Mouse (Mus musculus) forebrain, embryonic 12.5 days (tissue): ENCODE measurements at regions not wholly inside any gene's neighbourhood (a gene's known extent, or its start where the extent isn't known, plus 50 kb on each side); places are given as distances from the start of the nearest gene placed in this dataset.
A peak's percentile ranks its signal among the peaks of the same experiment; 100 is the strongest.

Experiments used
- ATAC-seq: fragments of 200-750 bp; cut with Nextera tagmentation; 2 replicates; pipeline ENCODE4 v1.8.0; 2017; ENCODE audit warnings: moderate TSS enrichment; ENCODE audit not compliant: low FRiP score
- H3K27ac ChIP-seq: fragments of 300-500 bp; sonication (generic); 2 replicates; pipeline ENCODE4 v1.5.1; 2016; ENCODE audit warnings: mild to moderate bottlenecking
- H3K27me3 ChIP-seq: fragments of 300-500 bp; sonication (generic); 2 replicates; pipeline ENCODE4 v1.6.1; 2016; ENCODE audit warnings: mild to moderate bottlenecking
- H3K36me3 ChIP-seq: fragments of 300-500 bp; sonication (generic); replicated peaks from 2 replicates; pipeline ENCODE4 v1.6.1; 2016; ENCODE audit warnings: mild to moderate bottlenecking
- H3K4me1 ChIP-seq: fragments of 300-500 bp; sonication (generic); 2 replicates; pipeline ENCODE4 v1.6.1; 2016
- H3K4me2 ChIP-seq: fragments of 300-500 bp; sonication (generic); 2 replicates; pipeline ENCODE4 v1.6.1; 2016; ENCODE audit warnings: mild to moderate bottlenecking, moderate library complexity
- H3K4me3 ChIP-seq: fragments of 300-500 bp; sonication (generic); replicated peaks from 2 replicates; pipeline ENCODE4 v1.5.1; 2016; ENCODE audit warnings: mild to moderate bottlenecking
- H3K9ac ChIP-seq: fragments of 300-500 bp; sonication (generic); 2 replicates; pipeline ENCODE4 v1.6.1; 2016; ENCODE audit warnings: mild to moderate bottlenecking
- H3K9me3 ChIP-seq: fragments of 300-500 bp; sonication (generic); 2 replicates; pipeline ENCODE4 v1.6.1; 2016
- WGBS: fragments of 180-500 bp; shearing (Covaris S2); methylation state at CpG from one replicate; pipeline ENCODE4 v1.1.7; 2016; 5-methylcytosine and 5-hydroxymethylcytosine counted together

GRCm38 (mm10) chr15:61927385-61928120, 1004.7 kb upstream of the A1bg start:
- Histone ChIP-seq H3K9me3 (no peaks in the 10 kb centered on the region), H3K36me3 (no peaks in the 10 kb centered on the region), H3K27me3 (no peaks in the 10 kb centered on the region), H3K4me2 (no peak overlapping the region), H3K9ac (no peak overlapping the region), H3K4me3 (no peak overlapping the region), H3K4me1 (no peaks in the 10 kb centered on the region), H3K27ac (no peak overlapping the region)
- no peak for ATAC-seq
- WGBS = 85% methylated on average over 15 of the region's 15 CpGs

GRCm38 (mm10) chr15:61920041-61920440, 997.2 kb upstream of the A1bg start:
- Histone ChIP-seq H3K9ac (no peak overlapping the region), H3K4me2 (no peak overlapping the region), H3K4me1 (no peaks in the 10 kb centered on the region), H3K4me3 (no peak overlapping the region), H3K27ac (no peak overlapping the region), H3K36me3 (no peaks in the 10 kb centered on the region), H3K27me3 (no peaks in the 10 kb centered on the region), H3K9me3 (no peaks in the 10 kb centered on the region)
- no peak for ATAC-seq
- 75% methylated on average over 2 of the region's 2 CpGs for WGBS

- Histone ChIP-seq H3K27ac (no peak overlapping the region), H3K36me3 (no peaks in the 10 kb centered on the region), H3K27me3 (no peaks in the 10 kb centered on the region), H3K4me3 (no peak overlapping the region), H3K9me3 (no peaks in the 10 kb centered on the region), H3K4me2 (no peak overlapping the region), H3K4me1 (no peaks in the 10 kb centered on the region), H3K9ac (no peak overlapping the region)
- ATAC-seq = no peak
- 83% methylated on average over 7 of the region's 7 CpGs for WGBS
These were observed 990.8 kb upstream of the A1bg start for GRCm38 (mm10) chr15:61913546-61914160.

- no peak overlapping the region for H3K4me2 ChIP-seq
- H3K27me3 ChIP-seq = no peaks in the 10 kb centered on the region
- no peak overlapping the region for H3K27ac ChIP-seq
- no peak overlapping the region for H3K4me3 ChIP-seq
- ATAC-seq = no peak
- no peaks in the 10 kb centered on the region for H3K36me3 ChIP-seq
- WGBS = 87% methylated on average over 5 of the region's 5 CpGs
- H3K4me1 ChIP-seq = no peaks in the 10 kb centered on the region
- H3K9ac ChIP-seq = no peak overlapping the region
- no peaks in the 10 kb centered on the region for H3K9me3 ChIP-seq
These were observed 982.5 kb upstream of the A1bg start for GRCm38 (mm10) chr15:61905165-61905845.

GRCm38 (mm10) chr15:61899809-61900208, 977.0 kb upstream of the A1bg start:
- no peak overlapping the region for H3K9ac ChIP-seq
- no peaks in the 10 kb centered on the region for H3K9me3 ChIP-seq
- H3K4me3 ChIP-seq = no peak overlapping the region
- WGBS = 96% methylated on average over 3 of the region's 3 CpGs
- H3K27ac ChIP-seq = no peak overlapping the region
- H3K4me1 ChIP-seq = no peaks in the 10 kb centered on the region
- ATAC-seq = no peak
- no peaks in the 10 kb centered on the region for H3K27me3 ChIP-seq
- no peaks in the 10 kb centered on the region for H3K36me3 ChIP-seq
- no peak overlapping the region for H3K4me2 ChIP-seq

GRCm38 (mm10) chr15:61897566-61897965, 974.8 kb upstream of the A1bg start:
- no peaks in the 10 kb centered on the region for H3K36me3 ChIP-seq
- H3K9ac ChIP-seq = no peak overlapping the region
- ATAC-seq = no peak
- no peak overlapping the region for H3K4me2 ChIP-seq
- no peaks in the 10 kb centered on the region for H3K27me3 ChIP-seq
- H3K4me3 ChIP-seq = no peak overlapping the region
- 25% methylated on average over 4 of the region's 4 CpGs for WGBS
- H3K27ac ChIP-seq = no peak overlapping the region
- no peaks in the 10 kb centered on the region for H3K4me1 ChIP-seq
- no peaks in the 10 kb centered on the region for H3K9me3 ChIP-seq

- no peak overlapping the region for H3K9ac ChIP-seq
- no peak overlapping the region for H3K4me3 ChIP-seq
- no peaks in the 10 kb centered on the region for H3K27me3 ChIP-seq
- H3K36me3 ChIP-seq = no peaks in the 10 kb centered on the region
- H3K9me3 ChIP-seq = no peaks in the 10 kb centered on the region
- no peak overlapping the region for H3K4me2 ChIP-seq
- ATAC-seq = no peak
- H3K27ac ChIP-seq = no peak overlapping the region
- H3K4me1 ChIP-seq = no peaks in the 10 kb centered on the region
These were observed 967.5 kb upstream of the A1bg start for GRCm38 (mm10) chr15:61890330-61890729.

GRCm38 (mm10) chr15:61888569-61889326, 965.9 kb upstream of the A1bg start:
- 64% methylated on average over 10 of the region's 10 CpGs for WGBS
- ATAC-seq = no peak

GRCm38 (mm10) chr15:61879408-61879807, 956.6 kb upstream of the A1bg start:
- 88% methylated on average over 3 of the region's 3 CpGs for WGBS
- Histone ChIP-seq H3K4me3 (no peak overlapping the region), H3K36me3 (no peaks in the 10 kb centered on the region), H3K4me1 (no peaks in the 10 kb centered on the region), H3K9me3 (no peaks in the 10 kb centered on the region), H3K4me2 (no peak overlapping the region), H3K27ac (no peak overlapping the region), H3K9ac (no peak overlapping the region), H3K27me3 (no peaks in the 10 kb centered on the region)
- no peak for ATAC-seq

More at GRCm38 (mm10) chr15:61888569-61889326, 965.9 kb upstream of the A1bg start:
- no peaks in the 10 kb centered on the region for H3K4me1 ChIP-seq
- no peaks in the 10 kb centered on the region for H3K27me3 ChIP-seq
- H3K4me2 ChIP-seq = no peak overlapping the region
- H3K9ac ChIP-seq = no peak overlapping the region
- no peaks in the 10 kb centered on the region for H3K36me3 ChIP-seq
- H3K27ac ChIP-seq = no peak overlapping the region
- H3K9me3 ChIP-seq = no peaks in the 10 kb centered on the region
- H3K4me3 ChIP-seq = no peak overlapping the region

GRCm38 (mm10) chr15:61873047-61873446, 950.2 kb upstream of the A1bg start:
- peak; percentile 46; the same call in 1 of the 2 replicates for ATAC-seq
- Histone ChIP-seq H3K4me2 (no peak overlapping the region), H3K27me3 (no peaks in the 10 kb centered on the region), H3K27ac (no peak overlapping the region), H3K36me3 (no peaks in the 10 kb centered on the region), H3K4me3 (no peak overlapping the region), H3K9me3 (no peaks in the 10 kb centered on the region), H3K9ac (no peak overlapping the region), H3K4me1 (peaks cover 7% of the 10 kb centered on the region; the same call in 1 of the 2 replicates)
- WGBS = 54% methylated on average over 2 of the region's 2 CpGs

- no peak for ATAC-seq
- H3K9me3 ChIP-seq = no peaks in the 10 kb centered on the region
- no peak overlapping the region for H3K27ac ChIP-seq
- H3K4me1 ChIP-seq = no peaks in the 10 kb centered on the region
- H3K4me2 ChIP-seq = no peak overlapping the region
- no peak overlapping the region for H3K9ac ChIP-seq
- no peaks in the 10 kb centered on the region for H3K27me3 ChIP-seq
- no peak overlapping the region for H3K4me3 ChIP-seq
- WGBS = 94% methylated on average over 6 of the region's 6 CpGs
- no peaks in the 10 kb centered on the region for H3K36me3 ChIP-seq
These were observed 937.9 kb upstream of the A1bg start for GRCm38 (mm10) chr15:61860759-61861158.

- Histone ChIP-seq H3K4me1 (no peaks in the 10 kb centered on the region), H3K4me3 (no peak overlapping the region), H3K36me3 (no peaks in the 10 kb centered on the region), H3K27me3 (no peaks in the 10 kb centered on the region), H3K27ac (no peak overlapping the region), H3K9ac (no peak overlapping the region), H3K4me2 (no peak overlapping the region), H3K9me3 (no peaks in the 10 kb centered on the region)
- WGBS = 80% methylated on average over 2 of the region's 2 CpGs
- no peak for ATAC-seq
These were observed 933.1 kb upstream of the A1bg start for GRCm38 (mm10) chr15:61855880-61856279.
